Mouse (Mus musculus) ES-Bruce4 (cell line): Measurements from ENCODE around the gene Cga.

ENCODE experiments used
- CTCF ChIP-seq: IDR thresholded peaks from one replicate; pipeline ENCODE4 v1.8.1; 2011; ENCODE audit warnings: low read depth, low read length
- EP300 ChIP-seq: IDR thresholded peaks from 2 replicates; pipeline ENCODE4 v1.6.1; 2011; ENCODE audit warnings: low read depth, low read length; ENCODE audit not compliant: insufficient read depth
- POLR2A ChIP-seq: IDR thresholded peaks from one replicate; pipeline ENCODE4 v1.8.1; 2011; ENCODE audit warnings: low read length; ENCODE audit not compliant: insufficient read depth

GRCm38 (mm10) chr4:34874234-34874633, 19.3 kb upstream of the Cga start:
- TF ChIP-seq CTCF (no peak), EP300 (no peak), POLR2A (no peak)
